Mouse (Mus musculus): ENCODE data around the gene Ugt8a. TPM values are rescaled to one million over a fixed set of nuclear protein-coding genes. Genes with fewer than 3 reads are reported as not detected.

Gene Ugt8a
- total and polyA plus RNA-seq, 2 experiments from 2014 or later = 6.1 to 11.1 TPM

DNA sequence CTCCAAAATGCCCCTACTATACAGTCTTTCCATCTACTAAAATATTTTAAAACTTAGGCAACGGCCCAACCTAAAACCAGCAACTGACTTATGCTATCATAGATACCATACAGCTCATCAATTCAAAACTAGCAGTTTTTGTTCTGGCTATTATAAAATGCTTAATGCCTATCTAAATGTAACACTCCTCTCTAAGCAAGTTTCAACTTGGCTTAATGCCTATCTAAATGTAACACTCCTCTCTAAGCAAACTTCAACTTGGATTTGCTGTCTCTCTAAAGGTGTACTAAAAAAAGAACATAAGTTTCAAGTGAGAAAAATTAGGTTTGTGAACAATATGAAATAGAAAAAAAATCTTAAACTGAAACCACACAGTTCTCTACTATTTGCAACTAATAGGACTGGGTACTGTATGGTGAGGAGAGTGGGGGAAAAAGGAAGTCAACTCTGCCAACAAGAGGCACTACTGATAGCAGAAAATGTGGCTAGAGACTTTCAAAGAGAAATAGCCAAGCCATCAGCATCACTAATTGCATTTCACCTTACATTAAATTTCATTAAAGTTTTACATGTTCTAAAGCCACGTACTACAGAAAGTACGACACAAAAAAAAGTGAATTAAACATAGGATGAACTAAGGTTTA lies 5.7 kb downstream of the Ugt8a start:
- no peak overlapping the region for H3K4me3 ChIP-seq (ENCODE audit: low read length)
- 0 out of 2 replicates have a peak, but pooled peaks cover 5% of the 10 kb centered on the region for H3K4me1 ChIP-seq (ENCODE audit: insufficient read depth, low read length)
- no peak overlapping the region for H3K9ac ChIP-seq (replicated peaks; ENCODE audit: low read length)
- no peak overlapping the region for H3K27ac ChIP-seq
- H3K36me3 ChIP-seq (ENCODE audit: insufficient read depth, low read length) = no peaks in the 10 kb centered on the region
- H3K9me3 ChIP-seq (ENCODE audit: low read length) = no peaks in the 10 kb centered on the region
- no peak overlapping the region for H3K4me2 ChIP-seq (ENCODE audit: low read depth, low read length)
- ATAC-seq = no peak
- WGBS = 90% methylated on average over 3 of the region's 3 CpGs
- TF ChIP-seq CTCF (IDR thresholded peaks at IDR 0.05; ENCODE audit: low read depth) = no peak
- H3K27me3 ChIP-seq (ENCODE audit: insufficient read depth, low read length) = no peaks in the 10 kb centered on the region
- no peak for DNase-seq (ENCODE audit: low spot score)

DNA sequence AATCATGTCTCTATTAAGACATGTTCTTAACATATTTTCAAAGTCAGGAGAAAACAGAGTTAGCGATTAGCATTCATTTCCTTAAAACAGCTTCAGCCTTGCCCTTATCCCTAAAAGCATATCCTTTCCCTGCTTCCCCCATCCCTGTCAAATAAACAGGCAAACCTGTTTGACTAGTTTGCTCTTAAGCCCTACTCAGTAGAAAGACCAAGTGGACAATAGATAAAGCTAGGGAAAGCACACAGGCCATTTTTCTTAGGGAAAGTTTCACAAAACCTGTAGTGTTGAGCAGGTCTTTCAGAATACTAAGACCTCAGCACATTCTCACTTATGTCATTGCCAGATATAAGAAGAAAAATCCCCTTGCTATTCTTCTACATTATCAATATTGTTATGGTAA lies 7.4 kb downstream of the Ugt8a start:
- no peak for DNase-seq (ENCODE audit: low spot score)
- Histone ChIP-seq H3K36me3 (ENCODE audit: insufficient read depth, low read length) (no peaks in the 10 kb centered on the region), H3K27me3 (ENCODE audit: insufficient read depth, low read length) (no peaks in the 10 kb centered on the region), H3K4me2 (ENCODE audit: low read depth, low read length) (no peak overlapping the region), H3K9ac (replicated peaks; ENCODE audit: low read length) (no peak overlapping the region), H3K27ac (no peak overlapping the region), H3K4me1 (ENCODE audit: insufficient read depth, low read length) (no peaks in the 10 kb centered on the region), H3K4me3 (ENCODE audit: low read length) (no peak overlapping the region), H3K9me3 (ENCODE audit: low read length) (no peaks in the 10 kb centered on the region)
- no peak for TF ChIP-seq CTCF (IDR thresholded peaks at IDR 0.05; ENCODE audit: low read depth)
- no peak for ATAC-seq
- 55% methylated on average over 1 of the region's 1 CpGs for WGBS

DNA sequence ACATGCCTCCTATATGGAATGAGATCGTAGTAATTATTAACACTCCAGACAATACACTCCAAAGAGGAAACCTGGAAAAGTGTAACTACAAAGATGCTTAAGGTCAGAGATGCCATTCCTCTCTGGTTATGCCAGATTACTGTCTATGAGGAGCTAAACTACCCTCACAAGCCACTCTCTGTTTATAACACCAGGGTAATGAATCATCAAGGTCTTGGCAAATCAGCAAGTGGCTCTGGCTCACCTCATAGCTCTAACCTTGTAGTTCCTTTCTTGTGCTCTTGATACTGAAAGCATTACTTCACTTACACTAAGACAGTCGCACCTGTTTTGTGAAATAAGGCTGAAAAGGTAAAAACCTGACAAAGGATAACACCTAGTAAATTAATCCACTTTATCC lies 17.5 kb downstream of the Ugt8a start:
- TF ChIP-seq CTCF (IDR thresholded peaks at IDR 0.05; ENCODE audit: low read depth) = no peak
- H3K9me3 ChIP-seq (ENCODE audit: low read length) = no peaks in the 10 kb centered on the region
- no peak for ATAC-seq
- H3K4me2 ChIP-seq (ENCODE audit: low read depth, low read length) = no peak overlapping the region
- H3K36me3 ChIP-seq (ENCODE audit: insufficient read depth, low read length) = no peaks in the 10 kb centered on the region
- DNase-seq (ENCODE audit: low spot score) = no peak
- no peak overlapping the region for H3K9ac ChIP-seq (replicated peaks; ENCODE audit: low read length)
- H3K27me3 ChIP-seq (ENCODE audit: insufficient read depth, low read length) = no peaks in the 10 kb centered on the region
- no peak overlapping the region for H3K4me3 ChIP-seq (ENCODE audit: low read length)
- WGBS = 86% methylated on average over 2 of the region's 2 CpGs
- H3K4me1 ChIP-seq (ENCODE audit: insufficient read depth, low read length) = no peaks in the 10 kb centered on the region
- no peak overlapping the region for H3K27ac ChIP-seq

DNA sequence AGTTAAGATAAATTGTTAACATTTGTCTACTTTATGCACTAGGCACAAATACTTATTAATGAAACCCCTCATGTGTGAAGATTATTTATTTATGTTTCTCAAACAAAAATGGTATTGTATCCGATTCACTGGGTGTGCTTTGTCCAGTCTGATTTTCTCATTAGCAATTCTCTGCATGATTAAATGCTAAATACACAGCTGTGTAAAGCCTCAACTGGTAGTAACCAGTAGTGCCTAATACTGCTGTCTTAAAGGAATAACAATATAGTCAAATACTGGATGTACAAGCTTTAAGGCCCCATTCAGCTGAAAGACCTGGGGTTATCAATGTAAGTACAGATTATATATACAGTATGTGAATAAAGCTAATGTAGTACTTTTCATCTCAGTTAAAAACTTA lies 39.4 kb downstream of the Ugt8a start:
- DNase-seq (ENCODE audit: low spot score) = no peak
- no peaks in the 10 kb centered on the region for H3K36me3 ChIP-seq (ENCODE audit: insufficient read depth, low read length)
- ATAC-seq = no peak
- no peaks in the 10 kb centered on the region for H3K4me1 ChIP-seq (ENCODE audit: insufficient read depth, low read length)
- WGBS = 53% methylated on average over 1 of the region's 1 CpGs
- no peak overlapping the region for H3K4me2 ChIP-seq (ENCODE audit: low read depth, low read length)
- no peak overlapping the region for H3K27ac ChIP-seq
- no peak overlapping the region for H3K4me3 ChIP-seq (ENCODE audit: low read length)
- no peaks in the 10 kb centered on the region for H3K9me3 ChIP-seq (ENCODE audit: low read length)
- no peaks in the 10 kb centered on the region for H3K27me3 ChIP-seq (ENCODE audit: insufficient read depth, low read length)
- no peak for TF ChIP-seq CTCF (IDR thresholded peaks at IDR 0.05; ENCODE audit: low read depth)
- no peak overlapping the region for H3K9ac ChIP-seq (replicated peaks; ENCODE audit: low read length)

DNA sequence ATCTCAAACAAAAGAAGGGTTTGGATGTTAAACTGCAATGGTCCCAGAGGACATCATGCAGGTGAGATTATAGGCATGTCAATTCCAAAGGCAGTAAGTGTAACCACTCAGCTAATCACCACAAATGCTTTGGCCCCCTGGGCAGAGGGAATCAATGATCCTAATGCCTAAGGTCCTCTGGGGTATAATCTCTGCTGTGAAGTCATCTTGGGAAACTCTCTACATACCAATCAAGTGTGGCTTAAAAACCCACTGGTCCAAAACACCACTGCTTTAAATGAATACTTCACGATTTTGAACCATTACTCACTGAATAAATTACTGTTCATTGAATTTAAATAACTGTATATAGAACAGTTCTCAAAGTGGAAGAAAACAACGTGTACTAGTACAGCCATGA lies 51.3 kb downstream of the Ugt8a start:
- H3K27ac ChIP-seq = no peak overlapping the region
- 57% methylated on average over 2 of the region's 2 CpGs for WGBS
- no peaks in the 10 kb centered on the region for H3K27me3 ChIP-seq (ENCODE audit: insufficient read depth, low read length)
- H3K4me2 ChIP-seq (ENCODE audit: low read depth, low read length) = no peak overlapping the region
- DNase-seq (ENCODE audit: low spot score) (no peak), ATAC-seq (no peak)
- H3K36me3 ChIP-seq (ENCODE audit: insufficient read depth, low read length) = no peaks in the 10 kb centered on the region
- no peak overlapping the region for H3K9ac ChIP-seq (replicated peaks; ENCODE audit: low read length)
- H3K9me3 ChIP-seq (ENCODE audit: low read length) = no peaks in the 10 kb centered on the region
- H3K4me3 ChIP-seq (ENCODE audit: low read length) = no peak overlapping the region
- no peaks in the 10 kb centered on the region for H3K4me1 ChIP-seq (ENCODE audit: insufficient read depth, low read length)
- TF ChIP-seq CTCF (IDR thresholded peaks at IDR 0.05; ENCODE audit: low read depth) = no peak

DNA sequence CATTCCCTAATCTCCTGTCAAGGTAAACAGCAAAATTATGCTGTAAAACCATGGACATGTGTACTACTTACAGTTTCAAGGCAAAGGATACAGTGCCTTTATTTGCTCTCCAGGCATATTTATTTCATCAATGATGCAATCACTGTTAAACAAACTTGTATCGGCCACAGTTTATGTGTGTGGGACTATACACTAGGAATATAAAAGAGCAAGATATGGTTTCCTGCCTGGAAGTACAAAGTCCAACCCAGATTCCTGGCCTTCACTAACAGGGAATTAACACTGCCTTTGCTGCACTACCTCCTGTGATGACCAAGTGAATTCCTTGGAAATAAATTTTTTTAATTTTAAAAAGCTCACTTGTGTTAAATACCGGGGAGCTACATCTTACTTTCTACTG lies 53.5 kb downstream of the Ugt8a start:
- no peak for TF ChIP-seq CTCF (IDR thresholded peaks at IDR 0.05; ENCODE audit: low read depth)
- Histone ChIP-seq H3K4me3 (ENCODE audit: low read length) (no peak overlapping the region), H3K4me1 (ENCODE audit: insufficient read depth, low read length) (no peaks in the 10 kb centered on the region), H3K27ac (no peak overlapping the region), H3K27me3 (ENCODE audit: insufficient read depth, low read length) (no peaks in the 10 kb centered on the region), H3K4me2 (ENCODE audit: low read depth, low read length) (no peak overlapping the region), H3K36me3 (ENCODE audit: insufficient read depth, low read length) (no peaks in the 10 kb centered on the region), H3K9ac (replicated peaks; ENCODE audit: low read length) (no peak overlapping the region), H3K9me3 (ENCODE audit: low read length) (no peaks in the 10 kb centered on the region)
- 89% methylated on average over 2 of the region's 2 CpGs for WGBS
- no peak for DNase-seq (ENCODE audit: low spot score)
- no peak for ATAC-seq

DNA sequence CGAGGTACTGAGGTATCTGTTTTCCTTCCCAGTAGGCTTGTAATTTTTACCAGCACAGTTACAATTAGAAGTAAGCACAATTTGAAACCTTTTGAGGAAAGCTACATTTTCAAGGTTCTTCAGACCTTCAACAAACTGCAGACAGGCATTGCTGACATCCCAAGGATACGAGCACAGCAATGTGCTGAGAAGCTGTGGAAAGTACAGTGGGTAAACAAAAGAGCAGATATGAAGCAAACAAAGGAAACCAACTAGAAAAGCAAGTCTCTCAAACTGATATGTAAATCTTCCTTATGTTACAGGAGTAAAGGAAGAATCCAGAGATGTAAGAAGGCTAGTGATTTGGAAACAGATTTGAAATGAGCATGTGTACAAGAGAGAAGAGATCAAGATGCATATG lies 54.0 kb downstream of the Ugt8a start:
- no peak overlapping the region for H3K4me2 ChIP-seq (ENCODE audit: low read depth, low read length)
- ATAC-seq (no peak), DNase-seq (ENCODE audit: low spot score) (no peak)
- TF ChIP-seq CTCF (IDR thresholded peaks at IDR 0.05; ENCODE audit: low read depth) = no peak
- no peak overlapping the region for H3K4me3 ChIP-seq (ENCODE audit: low read length)
- H3K9ac ChIP-seq (replicated peaks; ENCODE audit: low read length) = no peak overlapping the region
- H3K27me3 ChIP-seq (ENCODE audit: insufficient read depth, low read length) = no peaks in the 10 kb centered on the region
- 77% methylated on average over 2 of the region's 2 CpGs for WGBS
- H3K9me3 ChIP-seq (ENCODE audit: low read length) = no peaks in the 10 kb centered on the region
- no peak overlapping the region for H3K27ac ChIP-seq
- H3K4me1 ChIP-seq (ENCODE audit: insufficient read depth, low read length) = no peaks in the 10 kb centered on the region
- H3K36me3 ChIP-seq (ENCODE audit: insufficient read depth, low read length) = no peaks in the 10 kb centered on the region

Measured in hindbrain, postnatal 0 days (tissue).